Mouse (Mus musculus) limb, embryonic 12.5 days (tissue): ENCODE data around the gene Galnt14. TPM values are rescaled to one million over a fixed set of nuclear protein-coding genes. Genes with fewer than 3 reads are reported as not detected.

Experiments
- ATAC-seq: fragments of 200-750 bp; cut with Nextera tagmentation; 2 replicates; pipeline ENCODE4 v1.8.0; 2017; ENCODE audit warnings: low read depth, moderate TSS enrichment; ENCODE audit not compliant: insufficient number of reproducible peaks, insufficient read depth, low FRiP score, low TSS enrichment
- H3K27ac ChIP-seq: fragments of 300-500 bp; sonication (generic); 2 replicates; pipeline ENCODE4 v1.5.1; 2016; ENCODE audit warnings: mild to moderate bottlenecking, moderate library complexity
- H3K27me3 ChIP-seq: fragments of 300-500 bp; sonication (generic); 2 replicates; pipeline ENCODE4 v1.6.1; 2016; ENCODE audit warnings: mild to moderate bottlenecking, moderate library complexity
- H3K36me3 ChIP-seq: fragments of 300-500 bp; sonication (generic); 2 replicates; pipeline ENCODE4 v1.6.1; 2016; ENCODE audit warnings: mild to moderate bottlenecking, moderate library complexity
- H3K4me1 ChIP-seq: fragments of 300-500 bp; sonication (generic); replicated peaks from 2 replicates; pipeline ENCODE4 v1.6.1; 2016
- H3K4me2 ChIP-seq: fragments of 300-500 bp; sonication (generic); 2 replicates; pipeline ENCODE4 v1.6.1; 2016; ENCODE audit warnings: mild to moderate bottlenecking, moderate library complexity
- H3K4me3 ChIP-seq: fragments of 300-500 bp; sonication (generic); replicated peaks from 2 replicates; pipeline ENCODE4 v1.5.1; 2016; ENCODE audit warnings: mild to moderate bottlenecking
- H3K9ac ChIP-seq: fragments of 300-500 bp; sonication (generic); replicated peaks from 2 replicates; pipeline ENCODE4 v1.6.1; 2016; ENCODE audit warnings: mild to moderate bottlenecking, moderate library complexity
- H3K9me3 ChIP-seq: fragments of 300-500 bp; sonication (generic); 2 replicates; pipeline ENCODE4 v1.6.1; 2016; ENCODE audit warnings: mild to moderate bottlenecking, moderate library complexity
- WGBS: fragments of 180-500 bp; shearing (Covaris S2); methylation state at CpG from one replicate; pipeline ENCODE4 v1.1.7; 2016; 5-methylcytosine and 5-hydroxymethylcytosine counted together
- polyA plus RNA-seq: library from polyadenylated mRNA; unstranded; fragments of >200 nt; fragmentation: Nextera tagmentation; extraction: Ambion mirVana; gene quantifications from 2 replicates; pipeline ENCODE4 v1.2.1, GENCODE M21; 2016

The Galnt14 gene
- polyA plus RNA-seq, 1 experiment from 2014 or later = 1.8 TPM

GRCm38 (mm10) chr17:73541233-73541570 lies 169.1 kb downstream of the Galnt14 start:
- ATAC-seq = no peak
- Histone ChIP-seq H3K4me2 (no peak overlapping the region), H3K27me3 (peaks cover 8% of the 10 kb centered on the region; the same call in 1 of the 2 replicates), H3K27ac (no peak overlapping the region), H3K4me1 (peaks cover 13% of the 10 kb centered on the region), H3K9me3 (no peaks in the 10 kb centered on the region), H3K4me3 (no peak overlapping the region), H3K36me3 (no peaks in the 10 kb centered on the region), H3K9ac (no peak overlapping the region)
- WGBS = 0% methylated on average over 1 of the region's 1 CpGs

- Histone ChIP-seq H3K4me1 (peaks cover 13% of the 10 kb centered on the region), H3K36me3 (no peaks in the 10 kb centered on the region), H3K27ac (no peak overlapping the region), H3K27me3 (peaks cover 8% of the 10 kb centered on the region; the same call in 1 of the 2 replicates), H3K4me2 (no peak overlapping the region), H3K9ac (no peak overlapping the region), H3K4me3 (no peak overlapping the region), H3K9me3 (no peaks in the 10 kb centered on the region)
- 17% methylated on average over 14 of the region's 14 CpGs for WGBS
- ATAC-seq = no peak
Observed at GRCm38 (mm10) chr17:73540409-73541232, 169.6 kb downstream of the Galnt14 start.

- Histone ChIP-seq H3K4me2 (no peak overlapping the region), H3K4me3 (no peak overlapping the region), H3K36me3 (no peaks in the 10 kb centered on the region), H3K9ac (no peak overlapping the region), H3K4me1 (no peaks in the 10 kb centered on the region), H3K27me3 (no peaks in the 10 kb centered on the region), H3K9me3 (no peaks in the 10 kb centered on the region), H3K27ac (no peak overlapping the region)
- 75% methylated on average over 2 of the region's 2 CpGs for WGBS
- no peak for ATAC-seq
Observed at GRCm38 (mm10) chr17:73531896-73532295, 178.4 kb downstream of the Galnt14 start.

- H3K27ac ChIP-seq = no peak overlapping the region
- H3K4me2 ChIP-seq = no peak overlapping the region
- no peak overlapping the region for H3K4me3 ChIP-seq
- no peaks in the 10 kb centered on the region for H3K36me3 ChIP-seq
- H3K4me1 ChIP-seq = no peaks in the 10 kb centered on the region
- no peaks in the 10 kb centered on the region for H3K9me3 ChIP-seq
- no peaks in the 10 kb centered on the region for H3K27me3 ChIP-seq
- 83% methylated on average over 7 of the region's 7 CpGs for WGBS
- no peak overlapping the region for H3K9ac ChIP-seq
- no peak for ATAC-seq
Observed at GRCm38 (mm10) chr17:73522169-73522568, 188.1 kb downstream of the Galnt14 start.

- H3K9me3 ChIP-seq = no peaks in the 10 kb centered on the region
- no peaks in the 10 kb centered on the region for H3K4me1 ChIP-seq
- H3K27ac ChIP-seq = no peak overlapping the region
- no peak for ATAC-seq
- H3K36me3 ChIP-seq = no peaks in the 10 kb centered on the region
- H3K4me2 ChIP-seq = no peak overlapping the region
- H3K27me3 ChIP-seq = no peaks in the 10 kb centered on the region
- no peak overlapping the region for H3K9ac ChIP-seq
- 84% methylated on average over 5 of the region's 5 CpGs for WGBS
- H3K4me3 ChIP-seq = no peak overlapping the region
Observed at GRCm38 (mm10) chr17:73519350-73519749, 190.9 kb downstream of the Galnt14 start.

- H3K9ac ChIP-seq = no peak overlapping the region
- H3K27me3 ChIP-seq = no peaks in the 10 kb centered on the region
- WGBS = 82% methylated on average over 1 of the region's 1 CpGs
- no peak for ATAC-seq
- H3K27ac ChIP-seq = no peak overlapping the region
- H3K36me3 ChIP-seq = no peaks in the 10 kb centered on the region
- H3K4me2 ChIP-seq = no peak overlapping the region
- H3K9me3 ChIP-seq = no peaks in the 10 kb centered on the region
- no peak overlapping the region for H3K4me3 ChIP-seq
- no peaks in the 10 kb centered on the region for H3K4me1 ChIP-seq
Observed at GRCm38 (mm10) chr17:73518359-73518758, 191.9 kb downstream of the Galnt14 start.

- Histone ChIP-seq H3K9me3 (no peaks in the 10 kb centered on the region), H3K4me1 (no peaks in the 10 kb centered on the region), H3K4me3 (no peak overlapping the region), H3K27me3 (no peaks in the 10 kb centered on the region), H3K4me2 (no peak overlapping the region), H3K36me3 (no peaks in the 10 kb centered on the region), H3K27ac (no peak overlapping the region), H3K9ac (no peak overlapping the region)
- 90% methylated on average over 3 of the region's 3 CpGs for WGBS
- no peak for ATAC-seq
Observed at GRCm38 (mm10) chr17:73515506-73515905, 194.7 kb downstream of the Galnt14 start.

GRCm38 (mm10) chr17:73514862-73515261 lies 195.4 kb downstream of the Galnt14 start:
- ATAC-seq = no peak
- H3K4me1 ChIP-seq = no peaks in the 10 kb centered on the region
- no peaks in the 10 kb centered on the region for H3K27me3 ChIP-seq
- H3K27ac ChIP-seq = no peak overlapping the region
- H3K36me3 ChIP-seq = no peaks in the 10 kb centered on the region
- WGBS = 94% methylated on average over 1 of the region's 1 CpGs
- H3K9ac ChIP-seq = no peak overlapping the region
- no peak overlapping the region for H3K4me2 ChIP-seq
- H3K4me3 ChIP-seq = no peak overlapping the region
- H3K9me3 ChIP-seq = no peaks in the 10 kb centered on the region

GRCm38 (mm10) chr17:73514258-73514657 lies 196.0 kb downstream of the Galnt14 start:
- WGBS = 83% methylated on average over 4 of the region's 4 CpGs
- no peaks in the 10 kb centered on the region for H3K4me1 ChIP-seq
- H3K27me3 ChIP-seq = no peaks in the 10 kb centered on the region
- ATAC-seq = no peak
- no peak overlapping the region for H3K9ac ChIP-seq
- H3K36me3 ChIP-seq = no peaks in the 10 kb centered on the region
- no peak overlapping the region for H3K27ac ChIP-seq
- H3K4me2 ChIP-seq = no peak overlapping the region
- H3K9me3 ChIP-seq = no peaks in the 10 kb centered on the region
- no peak overlapping the region for H3K4me3 ChIP-seq

GRCm38 (mm10) chr17:73512844-73513243 lies 197.4 kb downstream of the Galnt14 start:
- WGBS = 83% methylated on average over 5 of the region's 5 CpGs
- ATAC-seq = no peak
- H3K27ac ChIP-seq = no peak overlapping the region
- no peaks in the 10 kb centered on the region for H3K36me3 ChIP-seq
- H3K4me3 ChIP-seq = no peak overlapping the region
- H3K4me2 ChIP-seq = no peak overlapping the region
- H3K9ac ChIP-seq = no peak overlapping the region
- no peaks in the 10 kb centered on the region for H3K9me3 ChIP-seq
- no peaks in the 10 kb centered on the region for H3K27me3 ChIP-seq
- H3K4me1 ChIP-seq = no peaks in the 10 kb centered on the region

- no peak overlapping the region for H3K9ac ChIP-seq
- no peaks in the 10 kb centered on the region for H3K4me1 ChIP-seq
- H3K4me2 ChIP-seq = no peak overlapping the region
- no peak overlapping the region for H3K4me3 ChIP-seq
- ATAC-seq = no peak
- no peaks in the 10 kb centered on the region for H3K27me3 ChIP-seq
- H3K36me3 ChIP-seq = no peaks in the 10 kb centered on the region
- no peak overlapping the region for H3K27ac ChIP-seq
- WGBS = 79% methylated on average over 13 of the region's 13 CpGs
- no peaks in the 10 kb centered on the region for H3K9me3 ChIP-seq
Observed at GRCm38 (mm10) chr17:73507804-73508535, 202.3 kb downstream of the Galnt14 start.
